Mouse (Mus musculus) layer of hippocampus, adult 9-10 months (tissue): ENCODE results near the gene Tulp3.
A peak's percentile ranks its signal among the peaks of the same experiment; 100 is the strongest.
"Not testable (repeated sequence)": the region's sequence is repeated elsewhere in the genome, so short reads cannot be mapped to it uniquely, and the experiment has no call there.

Source experiments
- DNase-seq: peaks from one replicate; pipeline ENCODE4 v3.0.0; 2022; ENCODE audit warnings: low spot score

The Tulp3 gene

GRCm38 (mm10) chr6:128358999-128359398 lies 3.3 kb upstream of the Tulp3 start:
- DNase-seq, result peak; percentile 72

- DNase-seq, result no peak
Measured at GRCm38 (mm10) chr6:128355201-128355681, 410 bp downstream of the Tulp3 start.

DNA sequence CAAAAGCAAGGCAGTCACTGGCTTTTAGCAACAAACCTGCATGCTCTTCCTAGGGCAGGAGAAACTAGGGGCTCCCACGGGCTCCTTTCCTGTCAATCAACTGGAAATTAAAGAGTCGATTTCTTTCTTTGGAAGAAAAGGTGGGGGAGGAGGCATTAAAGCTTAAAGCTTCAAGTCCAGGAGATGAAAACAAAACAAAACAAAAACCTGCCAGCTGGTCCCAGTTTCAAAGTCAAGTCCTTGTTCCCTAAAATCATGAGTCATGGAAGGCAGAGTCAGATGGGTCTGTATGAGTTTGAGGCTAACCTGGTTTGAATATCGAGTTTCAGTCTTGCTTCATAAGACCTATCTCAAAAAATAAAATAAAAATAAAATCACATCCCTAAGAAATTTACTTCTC lies 1.5 kb downstream of the Tulp3 start:
- no peak for DNase-seq

GRCm38 (mm10) chr6:128349711-128350110 lies 5.9 kb downstream of the Tulp3 start:
- no peak for DNase-seq

GRCm38 (mm10) chr6:128346782-128347181 lies 8.9 kb downstream of the Tulp3 start:
- DNase-seq, result no peak

GRCm38 (mm10) chr6:128345623-128346022 lies 10.0 kb downstream of the Tulp3 start:
- no peak for DNase-seq

GRCm38 (mm10) chr6:128341956-128342723 lies 13.5 kb downstream of the Tulp3 start:
- DNase-seq, result no peak

GRCm38 (mm10) chr6:128338876-128339275 lies 16.8 kb downstream of the Tulp3 start:
- no peak for DNase-seq

DNA sequence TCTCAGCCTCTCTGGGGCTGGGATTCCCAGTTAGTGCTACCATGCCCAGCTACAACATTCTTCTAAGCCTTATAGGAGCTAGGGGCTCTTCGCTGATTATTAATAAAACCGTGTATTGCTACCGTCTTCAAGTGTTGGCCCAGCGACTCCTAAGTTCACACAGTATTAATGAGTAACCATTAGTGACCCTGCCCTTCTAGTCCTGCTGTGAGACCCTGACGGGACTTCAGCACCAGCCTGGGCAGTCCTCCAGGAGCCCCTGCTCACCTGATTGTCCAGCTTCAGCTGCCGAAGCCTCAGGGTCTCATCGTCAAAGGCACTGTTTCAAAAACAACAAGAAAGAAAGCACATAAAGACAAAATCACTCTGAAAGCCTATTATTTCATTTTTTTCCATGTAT lies 18.2 kb downstream of the Tulp3 start:
- DNase-seq, result no peak

DNA sequence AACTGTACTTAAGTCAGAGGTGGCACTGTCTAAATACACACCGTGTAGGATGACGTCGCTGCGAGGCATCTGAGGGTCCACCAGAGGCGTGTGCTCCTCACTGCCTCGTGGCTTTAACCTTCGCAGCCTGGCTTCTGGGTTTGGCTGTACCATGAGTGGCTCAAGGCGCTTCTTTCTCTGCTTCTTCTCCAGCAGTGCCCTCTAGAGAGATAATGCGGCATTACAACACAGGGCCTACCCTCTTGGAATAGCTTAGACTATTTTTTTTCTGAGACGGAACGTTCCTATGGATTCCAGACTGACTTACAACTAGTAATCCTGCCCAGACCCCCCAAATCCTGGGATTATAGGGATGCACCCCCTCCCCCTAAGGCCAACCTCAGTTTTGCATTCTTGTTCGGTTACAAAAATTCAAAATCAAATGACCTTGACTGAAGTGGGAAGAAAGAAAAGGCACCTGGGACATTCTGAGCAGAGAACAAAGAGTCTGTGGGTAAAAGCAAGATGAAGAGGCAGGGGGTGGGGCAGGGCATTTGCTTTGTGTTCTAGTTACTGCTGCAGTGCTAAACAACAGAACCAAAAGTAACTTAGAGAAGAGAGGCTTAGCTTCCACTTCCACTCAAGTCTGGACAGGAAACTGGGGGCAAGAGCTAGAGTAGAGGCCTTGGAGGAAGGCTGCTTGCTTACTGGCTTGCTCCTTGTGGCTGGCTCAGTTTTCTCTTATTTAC lies 21.1 kb downstream of the Tulp3 start:
- peak; percentile 67 for DNase-seq

GRCm38 (mm10) chr6:128318317-128318716 lies 37.3 kb downstream of the Tulp3 start:
- DNase-seq, result peak; percentile 54

DNA sequence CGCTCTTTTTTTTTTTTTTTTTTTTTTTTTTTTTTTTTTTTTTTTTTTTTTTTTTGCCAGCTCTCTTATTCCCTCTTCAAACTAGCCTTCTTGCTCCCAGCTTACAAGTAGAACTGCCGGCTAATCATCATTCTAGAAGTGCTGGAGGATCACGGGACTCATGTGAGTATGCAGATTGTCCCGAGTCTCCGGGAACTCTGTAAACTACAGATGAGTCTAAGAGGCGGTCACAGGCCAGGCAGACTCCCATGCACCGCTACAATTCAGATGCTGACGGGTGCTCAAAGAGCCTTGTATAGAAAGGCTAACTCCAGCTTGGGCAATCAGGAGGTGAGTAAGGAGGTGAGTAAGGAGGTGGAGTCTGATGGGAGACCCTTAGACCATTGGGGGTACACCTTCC lies 40.1 kb downstream of the Tulp3 start:
- no peak for DNase-seq

DNA sequence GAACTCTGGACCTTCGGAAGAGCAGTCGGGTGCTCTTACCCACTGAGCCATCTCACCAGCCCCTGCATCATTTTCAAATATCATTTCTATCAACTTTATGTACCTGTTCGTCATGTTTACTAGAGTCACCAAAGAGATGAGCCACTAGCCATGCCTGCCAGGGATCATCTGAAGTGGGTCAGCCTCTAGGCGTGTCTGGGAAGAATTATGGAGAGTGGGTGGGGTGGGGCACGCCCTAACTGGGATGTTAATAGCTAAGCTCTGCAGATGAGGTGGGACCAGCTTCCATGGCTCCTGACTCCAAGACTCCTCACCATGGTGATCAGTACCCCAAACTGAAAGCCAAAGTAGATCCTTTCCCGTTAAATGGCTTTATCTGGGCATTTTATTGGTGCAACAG lies 40.9 kb downstream of the Tulp3 start:
- DNase-seq, result no peak

DNA sequence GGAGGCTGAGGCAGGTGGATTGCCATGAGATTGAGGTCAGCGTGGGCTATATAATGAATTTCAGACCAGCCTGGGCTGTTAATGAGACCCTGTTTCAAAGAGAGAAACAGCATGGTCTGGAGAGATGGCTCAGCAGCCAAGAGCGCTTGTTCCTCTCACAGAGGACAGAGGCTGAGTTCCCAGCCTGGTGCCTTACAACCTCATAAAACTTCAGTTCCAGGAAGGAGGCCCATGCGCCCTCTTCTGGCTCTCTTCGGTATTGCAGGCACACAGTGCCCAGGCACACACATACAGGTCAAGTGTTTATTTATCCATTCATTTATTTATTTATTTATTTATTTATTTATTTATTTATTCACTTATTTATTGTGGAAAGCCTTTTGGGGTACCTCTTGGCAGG lies 47.3 kb downstream of the Tulp3 start:
- DNase-seq, result no peak

DNA sequence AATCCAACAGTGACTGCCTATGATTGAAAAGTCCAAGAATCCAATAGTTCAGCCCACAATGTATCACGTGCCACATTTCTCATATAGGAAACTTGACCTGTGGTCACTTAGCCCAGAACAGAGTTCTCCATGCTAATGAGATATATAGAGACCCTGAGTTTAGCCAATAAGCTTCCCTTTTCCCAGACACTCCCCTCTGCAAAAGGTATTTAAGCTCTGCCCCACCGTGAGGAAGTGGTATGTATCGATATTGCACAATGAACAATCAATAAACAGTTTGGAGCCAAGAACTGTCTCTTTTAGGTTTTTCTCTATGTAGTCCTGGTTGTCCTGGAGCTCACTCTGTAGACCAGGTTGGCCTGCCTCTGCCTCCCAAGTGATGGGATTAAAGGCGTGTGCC lies 50.9 kb downstream of the Tulp3 start:
- no peak for DNase-seq

- DNase-seq, result not testable (repeated sequence)
Measured at GRCm38 (mm10) chr6:128302640-128303039, 53.0 kb downstream of the Tulp3 start.

DNA sequence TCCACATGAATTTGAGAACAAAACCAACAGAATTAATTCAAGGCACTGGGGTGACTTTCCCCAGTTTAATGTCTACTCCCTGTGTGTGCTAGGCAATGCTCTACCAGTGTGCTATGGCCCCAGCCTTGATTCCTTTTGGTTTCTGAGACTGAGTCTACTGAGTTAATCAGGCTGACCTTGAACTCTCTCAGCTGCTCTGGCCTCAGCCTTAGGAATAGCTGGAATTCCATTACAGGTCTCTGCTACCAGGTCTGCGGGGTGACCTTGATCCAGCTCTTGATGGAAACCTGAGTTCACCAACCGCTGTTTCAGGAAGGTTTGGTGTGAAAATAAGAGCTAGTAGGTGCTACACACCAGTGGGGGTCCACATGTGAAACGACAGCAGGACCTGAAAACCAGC lies 53.8 kb downstream of the Tulp3 start:
- DNase-seq, result no peak

DNA sequence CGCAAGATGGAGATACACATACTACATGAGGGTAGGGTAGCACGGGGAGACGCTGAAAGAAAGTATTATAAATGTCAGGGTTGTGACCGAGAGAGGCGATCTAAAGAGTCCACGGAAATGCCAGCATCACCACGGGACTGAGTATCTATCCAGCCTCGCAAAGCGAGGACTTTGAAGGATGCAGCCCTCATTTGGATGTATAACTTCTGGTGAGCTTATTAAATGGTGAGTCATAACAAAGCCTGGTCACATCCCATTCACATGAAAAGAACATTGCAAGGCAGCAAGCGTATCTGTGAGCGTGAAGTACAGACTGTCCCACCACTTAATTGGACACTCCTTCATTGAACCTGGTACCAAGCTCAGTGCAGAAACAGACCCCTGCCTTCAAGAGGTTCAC lies 54.2 kb downstream of the Tulp3 start:
- no peak for DNase-seq

DNA sequence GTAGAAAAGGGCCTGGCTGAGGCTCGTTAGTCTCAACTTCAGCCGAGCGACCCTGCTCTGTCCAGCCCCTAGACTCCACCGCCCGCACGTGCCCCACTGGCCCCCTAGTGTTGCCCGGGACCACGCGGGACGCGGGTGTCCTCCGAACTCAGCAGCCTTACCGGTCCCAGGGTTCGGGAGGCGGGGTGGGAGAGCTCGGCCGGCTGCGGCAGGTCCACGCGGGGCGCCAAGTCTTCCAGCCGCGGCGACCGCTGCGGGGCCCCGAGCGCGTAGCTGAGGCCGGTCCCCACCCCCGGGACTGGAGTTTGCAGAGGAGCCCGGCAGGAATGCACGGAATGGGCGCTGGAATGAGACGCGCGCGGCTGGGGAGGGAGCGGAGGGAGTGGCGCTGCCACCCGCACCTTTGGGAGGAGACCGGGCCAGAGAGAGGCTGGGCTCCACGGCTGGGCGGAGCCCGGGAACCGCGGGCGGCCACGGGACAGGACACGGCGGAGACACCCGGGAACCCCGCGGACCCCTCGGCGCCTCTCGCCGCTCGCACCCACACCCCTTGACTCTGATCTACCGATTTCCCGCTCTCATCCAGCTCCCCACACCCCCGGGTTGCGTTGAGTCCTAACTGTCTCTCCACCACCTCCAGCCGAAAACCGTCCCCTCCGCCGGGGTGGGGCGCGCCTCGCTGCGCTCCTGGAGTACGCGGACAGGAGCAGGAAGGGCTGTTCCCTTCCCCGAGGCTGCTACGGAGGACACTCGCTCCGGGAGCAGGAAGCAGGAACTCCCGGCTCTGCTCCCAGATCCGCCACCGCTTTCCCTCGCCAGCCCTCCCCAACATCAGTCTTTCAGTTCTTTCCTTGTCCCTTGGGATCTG lies 55.3 kb downstream of the Tulp3 start, which contains the start of gene Tead4:
TSS of gene Tead4 (minus strand) at position 690 of the 868 bp plus-strand sequence.
- DNase-seq, result no peak

DNA sequence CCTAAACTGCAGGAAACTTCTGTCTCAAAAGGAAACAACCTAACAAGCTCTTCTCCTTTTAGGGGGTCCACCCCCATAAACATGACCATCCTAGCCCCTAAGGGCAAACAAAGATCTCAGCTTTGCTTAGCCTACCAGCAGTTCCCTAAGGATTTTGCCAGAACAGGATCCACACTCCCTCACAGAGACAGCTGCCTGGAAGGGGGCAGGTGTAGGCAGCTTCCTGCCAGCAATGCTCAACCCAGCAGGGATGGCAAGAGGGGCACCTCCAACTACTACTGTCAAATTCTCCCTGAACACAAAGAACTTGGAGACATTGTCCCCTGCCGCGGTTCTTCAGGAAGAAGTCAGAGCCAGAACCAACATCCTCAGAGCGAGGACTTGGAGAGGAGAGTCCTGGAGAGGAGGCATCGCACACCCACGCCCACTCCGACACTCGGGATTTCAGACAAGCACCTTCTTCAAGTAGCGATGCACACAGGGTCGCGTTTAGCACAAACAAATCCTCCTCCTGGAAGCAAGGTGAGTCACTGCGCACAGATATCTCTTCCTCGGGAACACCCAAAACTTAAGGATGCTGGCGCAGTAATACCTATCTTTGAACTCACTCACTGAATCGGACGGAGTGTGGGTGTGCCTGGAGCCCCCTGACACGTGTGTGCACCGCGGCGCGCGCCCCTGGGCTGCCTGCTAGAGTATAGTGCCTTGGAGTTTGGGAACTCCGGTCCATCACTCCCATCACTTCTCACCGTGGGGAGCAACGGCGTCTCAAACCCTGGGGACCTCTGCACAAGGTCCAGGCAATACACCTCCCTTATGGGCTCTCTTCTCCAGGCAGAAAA lies 56.1 kb downstream of the Tulp3 start:
- no peak for DNase-seq

- DNase-seq, result no peak
Measured at GRCm38 (mm10) chr6:128298246-128298645, 57.4 kb downstream of the Tulp3 start.
